Mouse (Mus musculus): ENCODE measurements around the gene Adipoq. TPM values are rescaled to one million over a fixed set of nuclear protein-coding genes. Genes with fewer than 3 reads are reported as not detected.

The Adipoq gene
- total and polyA plus RNA-seq, 3 experiments: not detected

DNA sequence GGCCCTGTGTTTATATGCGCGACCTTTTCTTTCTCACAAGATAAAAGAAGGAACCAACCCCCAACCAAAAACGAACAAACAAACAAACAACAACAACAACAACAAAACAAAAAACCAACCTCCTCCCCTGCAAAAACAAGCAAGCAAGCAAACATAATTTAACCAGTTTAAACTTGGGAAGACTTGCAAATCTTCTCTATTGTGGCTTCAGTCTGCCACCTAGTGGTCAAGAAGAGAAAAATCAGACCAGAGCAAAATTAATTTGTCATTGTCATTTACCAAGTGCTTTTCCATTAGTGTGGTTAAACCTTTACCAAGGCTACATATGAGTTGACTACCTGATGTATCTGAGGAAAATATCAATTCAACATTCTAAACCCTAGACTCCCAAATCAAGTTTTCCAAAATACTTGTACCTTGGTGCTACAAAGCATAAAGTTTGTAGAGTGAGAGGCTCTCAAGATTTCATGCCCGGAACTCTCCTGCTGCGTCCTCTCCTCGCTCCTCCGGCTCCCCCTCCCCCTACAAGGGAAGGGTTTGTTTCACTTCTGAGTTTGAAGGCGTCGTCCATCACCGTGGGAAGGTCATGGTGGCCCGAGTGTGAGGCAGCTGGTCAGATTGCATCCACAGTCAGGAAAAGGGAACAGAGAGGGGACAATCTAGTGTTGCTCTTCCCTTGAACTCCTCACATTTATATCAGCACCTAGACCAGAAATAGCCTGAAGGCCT, 10.8 kb upstream of the Adipoq start (continued):
- TF ChIP-seq UBTF (IDR thresholded peaks at IDR 0.05; ENCODE audit: borderline replicate concordance, insufficient read depth, low read depth, low read length): no peak
- no peak for TF ChIP-seq CHD1 (IDR thresholded peaks at IDR 0.05; ENCODE audit: low read depth, low read length)
- TF ChIP-seq GABPA (IDR thresholded peaks at IDR 0.05; ENCODE audit: low read depth, low read length): no peak
- TF ChIP-seq TAL1 (IDR thresholded peaks at IDR 0.05; ENCODE audit: low read length): no peak
- no peak for TF ChIP-seq TBP (IDR thresholded peaks at IDR 0.05; ENCODE audit: low read depth, low read length)
- TF ChIP-seq SIN3A (IDR thresholded peaks at IDR 0.05; ENCODE audit: low read length): no peak
- peak; percentile 90 for TF ChIP-seq RAD21 (IDR thresholded peaks at IDR 0.05; ENCODE audit: low read depth, low read length)
- peak in 2 of 3 experiments; percentile 60 to 87; a peak in 4 of 6 replicates for TF ChIP-seq CTCF (IDR thresholded peaks at IDR 0.05 in 2 of 3, conservative IDR thresholded peaks at IDR 0.05 in 1 of 3; ENCODE audit: control insufficient read depth in 1 of 3, insufficient read depth in 1 of 3, low read depth in 2 of 3, low read length in 3 of 3, poor library complexity in 1 of 3, severe bottlenecking in 1 of 3)

DNA sequence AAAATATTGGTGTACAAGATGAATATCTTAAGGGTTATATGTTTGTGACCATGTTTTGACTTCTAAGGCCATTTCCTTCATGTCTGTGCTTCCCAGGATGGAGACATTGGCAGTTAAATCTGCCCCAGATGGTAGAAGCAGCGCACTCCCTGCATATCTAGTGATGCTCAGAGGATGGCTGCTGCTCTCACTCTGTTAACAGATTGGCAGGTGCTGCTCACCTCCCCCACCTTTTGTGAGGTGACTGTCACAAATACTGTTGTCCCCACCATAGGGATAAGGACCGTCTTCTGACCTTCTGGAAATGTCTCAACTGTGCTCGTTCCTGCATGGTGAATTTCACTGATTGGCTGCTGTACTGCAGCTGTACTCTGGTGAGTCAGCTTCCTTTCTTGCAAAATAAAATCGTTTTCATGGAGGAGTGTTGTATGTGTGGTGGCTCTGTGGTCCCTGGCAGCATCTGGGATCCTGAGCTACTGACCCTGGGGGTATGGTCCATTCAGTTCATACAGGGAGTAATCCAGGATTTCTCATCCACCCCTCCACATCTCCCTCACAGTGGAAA, 9.8 kb upstream of the Adipoq start:
- no peak for TF ChIP-seq ZNF384 (IDR thresholded peaks at IDR 0.05; ENCODE audit: low read depth, low read length)
- no peak for TF ChIP-seq JUND (IDR thresholded peaks at IDR 0.05; ENCODE audit: low read depth, low read length)
- TF ChIP-seq CHD2 (IDR thresholded peaks at IDR 0.05; ENCODE audit: low read length): no peak
- TF ChIP-seq CHD1 (IDR thresholded peaks at IDR 0.05; ENCODE audit: low read depth, low read length): no peak
- no peak for TF ChIP-seq GATA1 (IDR thresholded peaks at IDR 0.05; ENCODE audit: low read depth, low read length)
- no peak for TF ChIP-seq MAZ (IDR thresholded peaks at IDR 0.05; ENCODE audit: low read depth, low read length)
- TF ChIP-seq POLR2A (IDR thresholded peaks at IDR 0.05; ENCODE audit: control insufficient read depth in 1 of 2, insufficient read depth in 1 of 2, low read depth in 1 of 2, low read length in 2 of 2, poor library complexity in 1 of 2): no peak
- no peak for TF ChIP-seq UBTF (IDR thresholded peaks at IDR 0.05; ENCODE audit: borderline replicate concordance, insufficient read depth, low read depth, low read length)
- TF ChIP-seq CTCF (IDR thresholded peaks at IDR 0.05 in 2 of 3, conservative IDR thresholded peaks at IDR 0.05 in 1 of 3; ENCODE audit: control insufficient read depth in 1 of 3, insufficient read depth in 1 of 3, low read depth in 2 of 3, low read length in 3 of 3, poor library complexity in 1 of 3, severe bottlenecking in 1 of 3): no peak
- no peak for TF ChIP-seq USF1 (IDR thresholded peaks at IDR 0.05; ENCODE audit: low read depth, low read length)
- Histone ChIP-seq H3K4me1 (ENCODE audit: control insufficient read depth in 1 of 2, insufficient read depth in 2 of 2, low read length in 2 of 2) (peaks cover 0 to 4% of the 10 kb centered on the region in 2 experiments; a peak in 1 of 4 replicates), H3K27ac (ENCODE audit: control insufficient read depth, low read depth, low read length) (no peak overlapping the region), H3K36me3 (ENCODE audit: control insufficient read depth in 1 of 2, insufficient read depth in 2 of 2, low read length in 2 of 2) (peaks cover 0 to 3% of the 10 kb centered on the region in 2 experiments; a peak in 2 of 4 replicates), H3K79me2 (ENCODE audit: control insufficient read depth, insufficient read depth, low read length, poor library complexity) (no peaks in the 10 kb centered on the region), H3K9ac (ENCODE audit: control insufficient read depth, low read depth, low read length, poor library complexity, severe bottlenecking) (no peak overlapping the region), H3K27me3 (ENCODE audit: control insufficient read depth in 1 of 2, insufficient read depth in 2 of 2, low read length in 2 of 2) (no peaks in the 10 kb centered on the region), H3K9me3 (replicated peaks; ENCODE audit: insufficient read depth, low read length) (no peaks in the 10 kb centered on the region), H3K4me3 (ENCODE audit: control insufficient read depth in 1 of 2, insufficient read depth in 1 of 2, low read depth in 2 of 2, low read length in 2 of 2) (no peak overlapping the region)
- no peak for DNase-seq (ENCODE audit: low read depth, low spot score)

DNA sequence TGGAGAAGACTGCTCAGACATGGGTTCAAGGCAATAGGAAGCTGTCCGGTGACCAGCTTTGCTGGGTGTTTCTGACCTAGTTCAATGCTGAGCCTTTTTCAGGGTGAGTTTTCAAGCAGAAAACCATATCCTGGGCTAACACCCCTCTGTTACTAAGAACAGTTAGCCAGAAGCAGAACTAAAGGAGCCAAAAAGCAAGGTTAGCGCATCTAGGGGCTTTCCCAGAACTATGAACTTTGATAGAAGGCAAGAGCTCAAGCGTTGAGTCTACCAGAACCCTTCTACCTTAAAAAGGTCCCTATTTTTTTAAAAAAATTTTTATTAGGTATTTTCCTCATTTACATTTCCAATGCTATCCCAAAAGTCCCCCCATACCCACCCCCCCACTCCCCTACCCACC, 5.4 kb upstream of the Adipoq start:
- no peak for DNase-seq (ENCODE audit: low read depth, low spot score)
- no peak overlapping the region for H3K27ac ChIP-seq (ENCODE audit: control insufficient read depth, low read depth, low read length)
- peaks cover 0 to 3% of the 10 kb centered on the region in 2 experiments; a peak in 2 of 4 replicates for H3K36me3 ChIP-seq (ENCODE audit: control insufficient read depth in 1 of 2, insufficient read depth in 2 of 2, low read length in 2 of 2)
- H3K27me3 ChIP-seq (ENCODE audit: control insufficient read depth in 1 of 2, insufficient read depth in 2 of 2, low read length in 2 of 2): no peaks in the 10 kb centered on the region; a peak in 1 of 4 replicates
- H3K79me2 ChIP-seq (ENCODE audit: control insufficient read depth, insufficient read depth, low read length, poor library complexity): no peaks in the 10 kb centered on the region
- peaks cover 0 to 4% of the 10 kb centered on the region in 2 experiments; a peak in 1 of 4 replicates for H3K4me1 ChIP-seq (ENCODE audit: control insufficient read depth in 1 of 2, insufficient read depth in 2 of 2, low read length in 2 of 2)
- no peaks in the 10 kb centered on the region for H3K9me3 ChIP-seq (replicated peaks; ENCODE audit: insufficient read depth, low read length)
- no peak for TF ChIP-seq HCFC1 (IDR thresholded peaks at IDR 0.05; ENCODE audit: low read depth, low read length)
- TF ChIP-seq SIN3A (IDR thresholded peaks at IDR 0.05; ENCODE audit: low read length): no peak
- no peak for TF ChIP-seq ETS1 (IDR thresholded peaks at IDR 0.05; ENCODE audit: low read depth, low read length)
- TF ChIP-seq TAL1 (IDR thresholded peaks at IDR 0.05; ENCODE audit: low read length): no peak
- no peak overlapping the region for H3K9ac ChIP-seq (ENCODE audit: control insufficient read depth, low read depth, low read length, poor library complexity, severe bottlenecking)
- H3K4me3 ChIP-seq (ENCODE audit: control insufficient read depth in 1 of 2, insufficient read depth in 1 of 2, low read depth in 2 of 2, low read length in 2 of 2): no peak overlapping the region

Measured in MEL (cell line).